Mouse (Mus musculus): ENCODE measurements around the gene Wdr31.

Wdr31 gene

GRCm38 (mm10) chr4:62454995-62455394 is 15.7 kb downstream of the Wdr31 start:
- Histone ChIP-seq H3K36me3 (ENCODE audit: insufficient read depth, low read length) (peaks cover 88% of the 10 kb centered on the region), H3K4me1 (replicated peaks; ENCODE audit: low read depth, low read length) (peaks cover 12% of the 10 kb centered on the region), H3K9me3 (ENCODE audit: low read length) (peaks cover 31% of the 10 kb centered on the region), H3K27me3 (ENCODE audit: insufficient read depth, low read length) (no peaks in the 10 kb centered on the region), H3K4me3 (replicated peaks; ENCODE audit: low read length) (no peak overlapping the region)
- peak; percentile 50 for TF ChIP-seq CTCF (conservative IDR thresholded peaks at IDR 0.05; ENCODE audit: low read length)
- no peak for TF ChIP-seq NANOG (IDR thresholded peaks at IDR 0.05; ENCODE audit: borderline replicate concordance, low read length)
- TF ChIP-seq POU5F1 (IDR thresholded peaks at IDR 0.05; ENCODE audit: borderline replicate concordance, low read length): no peak

- peaks cover 34% of the 10 kb centered on the region for H3K9me3 ChIP-seq (ENCODE audit: low read length)
- no peaks in the 10 kb centered on the region for H3K27me3 ChIP-seq (ENCODE audit: insufficient read depth, low read length)
- no peak for TF ChIP-seq NANOG (IDR thresholded peaks at IDR 0.05; ENCODE audit: borderline replicate concordance, low read length)
- TF ChIP-seq CTCF (conservative IDR thresholded peaks at IDR 0.05; ENCODE audit: low read length): no peak
- H3K4me3 ChIP-seq (replicated peaks; ENCODE audit: low read length): no peak overlapping the region
- H3K36me3 ChIP-seq (ENCODE audit: insufficient read depth, low read length): no peaks in the 10 kb centered on the region
- 0 out of 2 replicates have a peak, but pooled peaks cover 2% of the 10 kb centered on the region for H3K4me1 ChIP-seq (replicated peaks; ENCODE audit: low read depth, low read length)
These were observed 29.7 kb downstream of the Wdr31 start for GRCm38 (mm10) chr4:62440986-62441385.

GRCm38 (mm10) chr4:62440544-62440943 is 30.2 kb downstream of the Wdr31 start:
- TF ChIP-seq NANOG (IDR thresholded peaks at IDR 0.05; ENCODE audit: borderline replicate concordance, low read length): no peak
- Histone ChIP-seq H3K4me3 (replicated peaks; ENCODE audit: low read length) (no peak overlapping the region), H3K27me3 (ENCODE audit: insufficient read depth, low read length) (no peaks in the 10 kb centered on the region), H3K9me3 (ENCODE audit: low read length) (peaks cover 34% of the 10 kb centered on the region), H3K36me3 (ENCODE audit: insufficient read depth, low read length) (no peaks in the 10 kb centered on the region), H3K4me1 (replicated peaks; ENCODE audit: low read depth, low read length) (0 out of 2 replicates have a peak, but pooled peaks cover 2% of the 10 kb centered on the region)

GRCm38 (mm10) chr4:62439793-62440192 is 30.9 kb downstream of the Wdr31 start:
- Histone ChIP-seq H3K4me1 (replicated peaks; ENCODE audit: low read depth, low read length) (0 out of 2 replicates have a peak, but pooled peaks cover 2% of the 10 kb centered on the region), H3K27me3 (ENCODE audit: insufficient read depth, low read length) (no peaks in the 10 kb centered on the region), H3K4me3 (replicated peaks; ENCODE audit: low read length) (no peak overlapping the region), H3K9me3 (ENCODE audit: low read length) (peaks cover 34% of the 10 kb centered on the region), H3K36me3 (ENCODE audit: insufficient read depth, low read length) (no peaks in the 10 kb centered on the region)
- TF ChIP-seq CTCF (conservative IDR thresholded peaks at IDR 0.05; ENCODE audit: low read length) (no peak), NANOG (IDR thresholded peaks at IDR 0.05; ENCODE audit: borderline replicate concordance, low read length) (no peak), POU5F1 (IDR thresholded peaks at IDR 0.05; ENCODE audit: borderline replicate concordance, low read length) (no peak)

- TF ChIP-seq POU5F1 (IDR thresholded peaks at IDR 0.05; ENCODE audit: borderline replicate concordance, low read length) (no peak), NANOG (IDR thresholded peaks at IDR 0.05; ENCODE audit: borderline replicate concordance, low read length) (no peak), CTCF (conservative IDR thresholded peaks at IDR 0.05; ENCODE audit: low read length) (no peak)
- H3K9me3 ChIP-seq (ENCODE audit: low read length): peaks cover 25% of the 10 kb centered on the region
- no peak overlapping the region for H3K4me3 ChIP-seq (replicated peaks; ENCODE audit: low read length)
- no peaks in the 10 kb centered on the region for H3K36me3 ChIP-seq (ENCODE audit: insufficient read depth, low read length)
- no peaks in the 10 kb centered on the region for H3K27me3 ChIP-seq (ENCODE audit: insufficient read depth, low read length)
- 0 out of 2 replicates have a peak, but pooled peaks cover 6% of the 10 kb centered on the region for H3K4me1 ChIP-seq (replicated peaks; ENCODE audit: low read depth, low read length)
These were observed 32.8 kb downstream of the Wdr31 start for GRCm38 (mm10) chr4:62437871-62438270.

GRCm38 (mm10) chr4:62437256-62437778 is 33.4 kb downstream of the Wdr31 start:
- 0 out of 2 replicates have a peak, but pooled peaks cover 6% of the 10 kb centered on the region for H3K4me1 ChIP-seq (replicated peaks; ENCODE audit: low read depth, low read length)
- no peak overlapping the region for H3K4me3 ChIP-seq (replicated peaks; ENCODE audit: low read length)
- H3K36me3 ChIP-seq (ENCODE audit: insufficient read depth, low read length): no peaks in the 10 kb centered on the region
- no peaks in the 10 kb centered on the region for H3K27me3 ChIP-seq (ENCODE audit: insufficient read depth, low read length)
- peaks cover 20% of the 10 kb centered on the region for H3K9me3 ChIP-seq (ENCODE audit: low read length)
- TF ChIP-seq CTCF (conservative IDR thresholded peaks at IDR 0.05; ENCODE audit: low read length) (no peak), POU5F1 (IDR thresholded peaks at IDR 0.05; ENCODE audit: borderline replicate concordance, low read length) (no peak), NANOG (IDR thresholded peaks at IDR 0.05; ENCODE audit: borderline replicate concordance, low read length) (no peak)

GRCm38 (mm10) chr4:62435081-62435480 is 35.6 kb downstream of the Wdr31 start, which contains the start of gene Rnf183:
Gene Rnf183 (minus strand): TSS chr4:62435252.
- H3K27me3 ChIP-seq (ENCODE audit: insufficient read depth, low read length): no peaks in the 10 kb centered on the region
- H3K36me3 ChIP-seq (ENCODE audit: insufficient read depth, low read length): no peaks in the 10 kb centered on the region
- H3K9me3 ChIP-seq (ENCODE audit: low read length): no peaks in the 10 kb centered on the region
- no peak for TF ChIP-seq POU5F1 (IDR thresholded peaks at IDR 0.05; ENCODE audit: borderline replicate concordance, low read length)
- no peak for TF ChIP-seq CTCF (conservative IDR thresholded peaks at IDR 0.05; ENCODE audit: low read length)
- TF ChIP-seq NANOG (IDR thresholded peaks at IDR 0.05; ENCODE audit: borderline replicate concordance, low read length): no peak
- H3K4me1 ChIP-seq (replicated peaks; ENCODE audit: low read depth, low read length): 0 out of 2 replicates have a peak, but pooled peaks cover 6% of the 10 kb centered on the region
- H3K4me3 ChIP-seq (replicated peaks; ENCODE audit: low read length): no peak within 1 kb of the TSS

GRCm38 (mm10) chr4:62433939-62434870 is 36.5 kb downstream of the Wdr31 start:
- TF ChIP-seq NANOG (IDR thresholded peaks at IDR 0.05; ENCODE audit: borderline replicate concordance, low read length) (no peak), POU5F1 (IDR thresholded peaks at IDR 0.05; ENCODE audit: borderline replicate concordance, low read length) (no peak), CTCF (conservative IDR thresholded peaks at IDR 0.05; ENCODE audit: low read length) (no peak)
- Histone ChIP-seq H3K27me3 (ENCODE audit: insufficient read depth, low read length) (no peaks in the 10 kb centered on the region), H3K9me3 (ENCODE audit: low read length) (no peaks in the 10 kb centered on the region), H3K4me3 (replicated peaks; ENCODE audit: low read length) (no peak overlapping the region), H3K4me1 (replicated peaks; ENCODE audit: low read depth, low read length) (peaks cover 7% of the 10 kb centered on the region), H3K36me3 (ENCODE audit: insufficient read depth, low read length) (no peaks in the 10 kb centered on the region)
